Mouse (Mus musculus) mouse trophoblast stem cell (cell line): ENCODE data around the gene E030018B13Rik.

ENCODE experiments used
- in situ Hi-C, 2 experiments: fragments of 300-500 bp; cut with MseI, MboI; formaldehyde crosslinking; loops; 2 replicates in 1 of 2; 3 replicates in 1 of 2; pipeline ENCODE4 v1.15.1; 2025

The E030018B13Rik gene

GRCm38 (mm10) chr7:63937236-63938065 lies 20.8 kb downstream of the E030018B13Rik start:
- in situ Hi-C loops, result loop anchor here in 1 of 2 experiments (25.0 kb wide), 1 partner anchor 175 kb away; no protein-coding TSS in a partner anchor

- in situ Hi-C loops, result loop anchor here in 1 of 2 experiments (25.0 kb wide), 1 partner anchor 176 kb away; no protein-coding TSS in a partner anchor
These were observed 21.6 kb downstream of the E030018B13Rik start for GRCm38 (mm10) chr7:63938066-63938913.

- in situ Hi-C loops, result loop anchor here in 1 of 2 experiments (25.0 kb wide), 1 partner anchor 177 kb away; no protein-coding TSS in a partner anchor
These were observed 22.3 kb downstream of the E030018B13Rik start, which contains the start of gene Klf13 for GRCm38 (mm10) chr7:63938914-63939396. Klf13 (minus strand) TSS chr7:63938915.

GRCm38 (mm10) chr7:63939397-63939951 lies 22.8 kb downstream of the E030018B13Rik start:
- in situ Hi-C loops, result loop anchor here in 1 of 2 experiments (25.0 kb wide), 1 partner anchor 177 kb away; no protein-coding TSS in a partner anchor

- in situ Hi-C loops, result loop anchor here in 1 of 2 experiments (25.0 kb wide), 1 partner anchor 178 kb away; no protein-coding TSS in a partner anchor
These were observed 23.7 kb downstream of the E030018B13Rik start for GRCm38 (mm10) chr7:63940321-63940720.

GRCm38 (mm10) chr7:63941050-63941449 lies 24.4 kb downstream of the E030018B13Rik start:
- in situ Hi-C loops, result loop anchor here in 1 of 2 experiments (25.0 kb wide), 1 partner anchor 179 kb away; no protein-coding TSS in a partner anchor

GRCm38 (mm10) chr7:63941501-63941900 lies 24.8 kb downstream of the E030018B13Rik start:
- in situ Hi-C loops, result loop anchor here in 1 of 2 experiments (25.0 kb wide), 1 partner anchor 179 kb away; no protein-coding TSS in a partner anchor

- in situ Hi-C loops, result loop anchor here in 1 of 2 experiments (25.0 kb wide), 1 partner anchor 182 kb away; no protein-coding TSS in a partner anchor
These were observed 27.3 kb downstream of the E030018B13Rik start for GRCm38 (mm10) chr7:63943946-63944345.

- in situ Hi-C loops, result loop anchor here in 1 of 2 experiments (25.0 kb wide), 1 partner anchor 186 kb away; no protein-coding TSS in a partner anchor
These were observed 31.1 kb downstream of the E030018B13Rik start for GRCm38 (mm10) chr7:63947514-63948487.

GRCm38 (mm10) chr7:63949176-63949575 lies 32.5 kb downstream of the E030018B13Rik start:
- in situ Hi-C loops, result loop anchor here in 1 of 2 experiments (25.0 kb wide), 1 partner anchor 187 kb away; no protein-coding TSS in a partner anchor

GRCm38 (mm10) chr7:63950931-63951607 lies 34.4 kb downstream of the E030018B13Rik start:
- in situ Hi-C loops, result no loop called here

GRCm38 (mm10) chr7:63952077-63952898 lies 35.6 kb downstream of the E030018B13Rik start:
- in situ Hi-C loops, result no loop called here

- in situ Hi-C loops, result no loop called here
These were observed 38.8 kb downstream of the E030018B13Rik start for GRCm38 (mm10) chr7:63955440-63955839.

- in situ Hi-C loops, result no loop called here
These were observed 39.6 kb downstream of the E030018B13Rik start for GRCm38 (mm10) chr7:63956138-63956823.

GRCm38 (mm10) chr7:63956981-63957713 lies 40.5 kb downstream of the E030018B13Rik start:
- in situ Hi-C loops, result no loop called here

GRCm38 (mm10) chr7:63957872-63958640 lies 41.4 kb downstream of the E030018B13Rik start:
- in situ Hi-C loops, result no loop called here
